Mouse (Mus musculus) liver, postnatal 0 days (tissue): Measurements from ENCODE around the gene Aig1. TPM values are rescaled to one million over a fixed set of nuclear protein-coding genes. Genes with fewer than 3 reads are reported as not detected.

Experiments
- ATAC-seq: fragments of 200-750 bp; cut with Nextera tagmentation; 2 replicates; pipeline ENCODE4 v1.8.0; 2017; ENCODE audit warnings: mild to moderate bottlenecking, moderate library complexity
- DNase-seq: peaks from one replicate; pipeline ENCODE4 v3.0.0-alpha.2; 2016
- H3K27ac ChIP-seq: fragments of 300-500 bp; sonication (generic); 2 replicates; pipeline ENCODE4 v1.5.1; 2014; ENCODE audit warnings: antibody characterized with exemption, moderate library complexity, mild to moderate bottlenecking, low read depth
- H3K27me3 ChIP-seq: fragments of 300-500 bp; sonication (generic); 2 replicates; pipeline ENCODE4 v1.6.1; 2014; ENCODE audit warnings: low read length, control low read depth, mixed read lengths; ENCODE audit not compliant: insufficient read depth
- H3K36me3 ChIP-seq: fragments of 300-500 bp; sonication (generic); replicated peaks from 2 replicates; pipeline ENCODE4 v1.6.1; 2014; ENCODE audit warnings: mild to moderate bottlenecking, control low read depth, low read length, moderate library complexity, mixed read lengths; ENCODE audit not compliant: insufficient read depth
- H3K4me1 ChIP-seq: fragments of 300-500 bp; sonication (generic); 2 replicates; pipeline ENCODE4 v1.6.1; 2014; ENCODE audit warnings: antibody characterized with exemption, mild to moderate bottlenecking, control low read depth; ENCODE audit not compliant: insufficient read depth
- H3K4me2 ChIP-seq: fragments of 300-500 bp; sonication (generic); 2 replicates; pipeline ENCODE4 v1.6.1; 2014; ENCODE audit warnings: low read depth, mild to moderate bottlenecking, low read length, moderate library complexity, mixed read lengths
- H3K4me3 ChIP-seq: fragments of 300-500 bp; sonication (generic); 2 replicates; pipeline ENCODE4 v1.5.1; 2014; ENCODE audit warnings: low read depth, low read length
- H3K9ac ChIP-seq: fragments of 300-500 bp; sonication (generic); replicated peaks from 2 replicates; pipeline ENCODE4 v1.6.1; 2014; ENCODE audit warnings: mild to moderate bottlenecking, moderate library complexity
- H3K9me3 ChIP-seq: fragments of 300-500 bp; sonication (generic); 2 replicates; pipeline ENCODE4 v1.6.1; 2016; ENCODE audit warnings: mild to moderate bottlenecking, control low read depth, low read length, mixed read lengths
- CTCF ChIP-seq: sonication (generic); IDR thresholded peaks from 2 replicates; pipeline ENCODE4 v1.5.1; 2016; ENCODE audit warnings: antibody characterized with exemption, low read depth
- EP300 ChIP-seq: IDR thresholded peaks from 2 replicates; pipeline ENCODE4 v1.6.1; 2016; ENCODE audit warnings: antibody characterized with exemption, low read depth, mild to moderate bottlenecking
- WGBS: fragments of 180-500 bp; shearing (Covaris S2); extraction: QIAGEN DNeasy Blood & Tissue Kit; methylation state at CpG from one replicate; pipeline ENCODE4 v1.1.7; 2014; ENCODE audit not compliant: insufficient replicate concordance; 5-methylcytosine and 5-hydroxymethylcytosine counted together
- polyA plus RNA-seq: library from polyadenylated mRNA; unstranded; fragments of >200 nt; fragmentation: Nextera tagmentation; extraction: Ambion mirVana; gene quantifications from 2 replicates; pipeline ENCODE4 v1.2.1, GENCODE M21; 2015

Gene Aig1
- polyA plus RNA-seq, 1 experiment from 2014 or later: 27.6 TPM

- no peak for ATAC-seq
- no peaks in the 10 kb centered on the region for H3K27me3 ChIP-seq
- WGBS: 63% methylated on average over 2 of the region's 2 CpGs
- H3K4me1 ChIP-seq: no peaks in the 10 kb centered on the region
- no peak for DNase-seq
- H3K27ac ChIP-seq: no peak overlapping the region
- H3K4me2 ChIP-seq: no peak overlapping the region
- H3K9ac ChIP-seq: no peak overlapping the region
- H3K36me3 ChIP-seq: no peaks in the 10 kb centered on the region
- TF ChIP-seq EP300 (no peak), CTCF (no peak)
- no peak overlapping the region for H3K4me3 ChIP-seq
- no peaks in the 10 kb centered on the region for H3K9me3 ChIP-seq
Measured at GRCm38 (mm10) chr10:13600926-13601325, 267.9 kb downstream of the Aig1 start.

DNA sequence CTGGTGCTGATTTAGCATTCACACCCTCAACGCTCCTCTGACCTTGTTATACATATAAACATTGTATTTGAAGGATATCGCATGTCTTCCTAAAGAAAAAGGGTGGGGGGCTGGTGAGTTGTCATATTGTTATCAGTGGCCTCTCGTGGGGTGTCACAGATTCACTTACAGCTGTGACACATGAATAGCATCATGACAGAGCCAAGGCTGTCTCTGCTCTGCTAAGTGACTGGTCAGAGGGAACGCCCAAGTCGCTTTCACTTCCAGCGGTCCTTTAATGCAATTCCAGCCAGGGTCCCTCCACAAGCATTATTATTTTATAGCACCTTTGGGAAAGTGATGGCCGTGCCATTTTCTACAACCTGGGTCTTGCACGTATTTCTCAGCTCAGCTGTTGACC, 271.3 kb downstream of the Aig1 start:
- DNase-seq: no peak
- no peaks in the 10 kb centered on the region for H3K36me3 ChIP-seq
- WGBS: 82% methylated on average over 8 of the region's 8 CpGs
- H3K9ac ChIP-seq: no peak overlapping the region
- no peak for ATAC-seq
- no peak overlapping the region for H3K27ac ChIP-seq
- TF ChIP-seq CTCF (no peak), EP300 (no peak)
- H3K4me3 ChIP-seq: no peak overlapping the region
- no peaks in the 10 kb centered on the region for H3K9me3 ChIP-seq
- no peak overlapping the region for H3K4me2 ChIP-seq
- H3K4me1 ChIP-seq: no peaks in the 10 kb centered on the region
- no peaks in the 10 kb centered on the region for H3K27me3 ChIP-seq

Other genes starting within 250 kb of the Aig1 start
- gene Hivep2, start 97.1 kb upstream of the Aig1 start, polyA plus RNA-seq: 0.62 and 0.82 TPM in 2 replicates